Mouse (Mus musculus) retina, postnatal 7 days (tissue): Measurements from ENCODE around the gene 1810049J17Rik.
A peak's percentile ranks its signal among the peaks of the same experiment; 100 is the strongest.
"Not testable (repeated sequence)": the region's sequence is repeated elsewhere in the genome, so short reads cannot be mapped to it uniquely, and the experiment has no call there.

ENCODE experiments used
- DNase-seq: peaks from one replicate; pipeline ENCODE4 v3.0.0-alpha.2; 2012; ENCODE audit warnings: low read depth, low spot score

1810049J17Rik gene

GRCm38 (mm10) chr15:12321788-12322621 lies at the start of gene 1810049J17Rik:
TSS of gene 1810049J17Rik (minus strand) at chr15:12321899.
- DNase-seq, result peak; percentile 4

- DNase-seq, result peak; percentile 63
Measured at GRCm38 (mm10) chr15:12371183-12371582, 49.5 kb upstream of the 1810049J17Rik start.

- no peak for DNase-seq
Measured at GRCm38 (mm10) chr15:12370096-12370495, 48.4 kb upstream of the 1810049J17Rik start.

- no peak for DNase-seq
Measured at GRCm38 (mm10) chr15:12368850-12369249, 47.2 kb upstream of the 1810049J17Rik start.

GRCm38 (mm10) chr15:12368357-12368756 lies 46.7 kb upstream of the 1810049J17Rik start:
- no peak for DNase-seq

- DNase-seq, result no peak
Measured at GRCm38 (mm10) chr15:12367306-12368080, 45.8 kb upstream of the 1810049J17Rik start.

- not testable (repeated sequence) for DNase-seq
Measured at GRCm38 (mm10) chr15:12366580-12367305, 45.0 kb upstream of the 1810049J17Rik start.

- no peak for DNase-seq
Measured at GRCm38 (mm10) chr15:12366072-12366469, 44.4 kb upstream of the 1810049J17Rik start.

- no peak for DNase-seq
Measured at GRCm38 (mm10) chr15:12365416-12366071, 43.8 kb upstream of the 1810049J17Rik start.

GRCm38 (mm10) chr15:12364096-12364495 lies 42.4 kb upstream of the 1810049J17Rik start:
- DNase-seq, result no peak

GRCm38 (mm10) chr15:12362701-12363040 lies 41.0 kb upstream of the 1810049J17Rik start:
- DNase-seq, result no peak

- DNase-seq, result no peak
Measured at GRCm38 (mm10) chr15:12362001-12362700, 40.5 kb upstream of the 1810049J17Rik start.

- no peak for DNase-seq
Measured at GRCm38 (mm10) chr15:12360519-12361212, 39.0 kb upstream of the 1810049J17Rik start.

- DNase-seq, result no peak
Measured at GRCm38 (mm10) chr15:12358384-12358783, 36.7 kb upstream of the 1810049J17Rik start.

GRCm38 (mm10) chr15:12357459-12357858 lies 35.8 kb upstream of the 1810049J17Rik start:
- no peak for DNase-seq

GRCm38 (mm10) chr15:12355907-12356306 lies 34.2 kb upstream of the 1810049J17Rik start:
- no peak for DNase-seq

GRCm38 (mm10) chr15:12355261-12355660 lies 33.6 kb upstream of the 1810049J17Rik start:
- no peak for DNase-seq

GRCm38 (mm10) chr15:12354281-12354810 lies 32.6 kb upstream of the 1810049J17Rik start:
- DNase-seq, result no peak

GRCm38 (mm10) chr15:12351470-12351869 lies 29.8 kb upstream of the 1810049J17Rik start:
- no peak for DNase-seq

GRCm38 (mm10) chr15:12349840-12350239 lies 28.1 kb upstream of the 1810049J17Rik start:
- no peak for DNase-seq
